In genomic region chr5:119634861-119635260, GRCm38 (mm10) we compare ENCODE assay signal across 25 mouse cellular contexts. TPM values are rescaled to one million over a fixed set of nuclear protein-coding genes. Genes with fewer than 3 reads are reported as not detected.
DNase-seq lines count a peak whose midpoint lies in the region; ATAC-seq lines count a peak whose summit lies in the region.
"Had no signal": no experiment of that assay in that cellular context is flagged by ENCODE, and none has a peak within 500 bp of the region (broad histone marks: within the 10 kb centered on the region; RNA-seq: fewer than 3 reads in every experiment).

No protein-coding gene starts in this region.

- no peaks in the 10 kb centered on the region for H3K9me3 ChIP-seq in intestine, embryonic 16.5 days (ENCODE audit: control insufficient read depth, low read length)
- H3K9me3 ChIP-seq: embryonic facial prominence, embryonic 12.5 days; heart, embryonic 13.5 days; limb, embryonic 13.5 days; liver, embryonic 12.5 days; midbrain, embryonic 12.5 days had no signal

- 59% methylated on average over 2 of the region's 2 CpGs for WGBS in intestine, embryonic 16.5 days

- no peak overlapping the region for H3K27ac ChIP-seq in intestine, embryonic 16.5 days (ENCODE audit: low read length)
- H3K27ac ChIP-seq: embryonic facial prominence, embryonic 12.5 days; heart, embryonic 13.5 days; layer of hippocampus, adult 2 months; limb, embryonic 13.5 days; liver, embryonic 12.5 days; midbrain, embryonic 12.5 days; stomach, postnatal 0 days had no signal

- H3K9ac ChIP-seq in intestine, embryonic 16.5 days (ENCODE audit: low read depth, low read length): no peak overlapping the region
- H3K9ac ChIP-seq: embryonic facial prominence, embryonic 12.5 days; forebrain, postnatal 0 days; heart, embryonic 13.5 days; limb, embryonic 13.5 days; liver, embryonic 12.5 days; midbrain, embryonic 12.5 days had no signal

- DNase-seq in urinary bladder, postnatal 14 days (ENCODE audit: low spot score): peak; percentile 41
- DNase-seq in urinary bladder, adult 2 months (ENCODE audit: low spot score): no peak
- peak; percentile 78 for DNase-seq in R1 (ENCODE audit: low read depth, low spot score)
- no peak for DNase-seq in embryo, embryonic 10.5 days (ENCODE audit: low spot score)
- no peak for DNase-seq in layer of hippocampus, adult 9-11 months
- DNase-seq: cerebellum, adult 11 months; cerebellum, adult 9-11 months; forebrain, postnatal 0 days; gastrocnemius, postnatal 14 days; heart, adult 18-20 months; heart, postnatal 14 days; kidney, adult 8-10 months; kidney, postnatal 10 days; lung, adult 18-20 months; lung, postnatal 10 days; thymus, adult 2 months had no signal

- H3K27me3 ChIP-seq in intestine, embryonic 16.5 days (replicated peaks; ENCODE audit: control insufficient read depth, insufficient read depth, low read length): no peaks in the 10 kb centered on the region
- H3K27me3 ChIP-seq: embryonic facial prominence, embryonic 12.5 days had no signal

- H3K36me3 ChIP-seq in intestine, embryonic 16.5 days (ENCODE audit: control insufficient read depth, insufficient read depth, low read length): no peaks in the 10 kb centered on the region
- H3K36me3 ChIP-seq: embryonic facial prominence, embryonic 12.5 days; heart, embryonic 13.5 days; limb, embryonic 13.5 days; liver, embryonic 12.5 days; midbrain, embryonic 12.5 days had no signal

- H3K4me2 ChIP-seq in intestine, embryonic 16.5 days (ENCODE audit: low read depth, low read length): no peak overlapping the region
- H3K4me2 ChIP-seq: embryonic facial prominence, embryonic 12.5 days; heart, embryonic 13.5 days; limb, embryonic 13.5 days; liver, embryonic 12.5 days; midbrain, embryonic 12.5 days had no signal

- H3K4me3 ChIP-seq in intestine, embryonic 16.5 days (ENCODE audit: low read length): no peak overlapping the region
- H3K4me3 ChIP-seq: embryonic facial prominence, embryonic 12.5 days; heart, embryonic 13.5 days; layer of hippocampus, adult 2 months; limb, embryonic 13.5 days; liver, embryonic 12.5 days; midbrain, embryonic 12.5 days had no signal

- ATAC-seq in intestine, embryonic 16.5 days: 0 out of 2 replicates have a peak, but pooled peaks have one; percentile 27
- no peak for ATAC-seq in CD4-positive, CD25-positive, alpha-beta regulatory T cell, adult 4 months
- ATAC-seq: forebrain, postnatal 0 days; liver, embryonic 12.5 days had no signal

- peaks cover 5% of the 10 kb centered on the region; the same call in 1 of the 2 replicates for H3K4me1 ChIP-seq in intestine, embryonic 16.5 days (ENCODE audit: control insufficient read depth, insufficient read depth, low read length)
- H3K4me1 ChIP-seq: embryonic facial prominence, embryonic 12.5 days; midbrain, embryonic 12.5 days had no signal

RNA-seq across cellular contexts. Expression of gene Tbx3, which starts 35.6 kb away (rescaled TPM):
- 40.4 and 54.3 TPM in 2 replicates for polyA plus RNA-seq in urinary bladder, adult 2 months (2012; rRNA removed)
- 37.5 and 44.6 TPM in 2 replicates for polyA plus RNA-seq in intestine, embryonic 16.5 days (2015; fragmentation: Nextera tagmentation; extraction: Ambion mirVana)
- under 1 TPM in 1 of 2 experiments, not detected in 1; 0.28 TPM for polyA plus RNA-seq in CD4-positive, CD25-positive, alpha-beta regulatory T cell, adult 4 months (2017; shearing (Covaris generic))

Comparison
In these comparisons a context has a peak if more than half of its experiments do, and no peak if none do; other contexts are left out.
1. DNase-seq: peak in urinary bladder, postnatal 14 days (single experiment) and R1 (single experiment); none in urinary bladder, adult 2 months (single experiment), embryo, embryonic 10.5 days (single experiment) and layer of hippocampus, adult 9-11 months (single experiment).
2. RNA of gene Tbx3, which starts 35.6 kb away (polyA plus RNA-seq): 40.4 to 54.3 TPM in urinary bladder, adult 2 months and 37.5 to 44.6 TPM in intestine, embryonic 16.5 days; 0.28 TPM in CD4-positive, CD25-positive, alpha-beta regulatory T cell, adult 4 months; every median in the first group is over 10 times any median in the second.